Mouse (Mus musculus) stomach, embryonic 15.5 days (tissue): Measurements from ENCODE around the gene St6gal1. TPM values are rescaled to one million over a fixed set of nuclear protein-coding genes. Genes with fewer than 3 reads are reported as not detected.

Source experiments
- ATAC-seq: fragments of 200-750 bp; cut with Nextera tagmentation; 2 replicates; pipeline ENCODE4 v1.8.0; 2017; ENCODE audit warnings: low read depth, moderate number of reproducible peaks, moderate TSS enrichment; ENCODE audit not compliant: insufficient read depth, low FRiP score
- H3K27ac ChIP-seq: fragments of 300-500 bp; sonication (generic); 2 replicates; pipeline ENCODE4 v1.5.1; 2015; ENCODE audit warnings: mild to moderate bottlenecking, inconsistent platforms
- H3K27me3 ChIP-seq: fragments of 300-500 bp; sonication (generic); replicated peaks from 2 replicates; pipeline ENCODE4 v1.6.1; 2015; ENCODE audit warnings: inconsistent platforms
- H3K36me3 ChIP-seq: fragments of 300-500 bp; sonication (generic); 2 replicates; pipeline ENCODE4 v1.6.1; 2015; ENCODE audit warnings: inconsistent platforms
- H3K4me1 ChIP-seq: fragments of 300-500 bp; sonication (generic); 2 replicates; pipeline ENCODE4 v1.6.1; 2015; ENCODE audit warnings: inconsistent platforms
- H3K4me2 ChIP-seq: fragments of 300-500 bp; sonication (generic); 2 replicates; pipeline ENCODE4 v1.6.1; 2015; ENCODE audit warnings: mild to moderate bottlenecking, inconsistent platforms
- H3K4me3 ChIP-seq: fragments of 300-500 bp; sonication (generic); replicated peaks from 2 replicates; pipeline ENCODE4 v1.5.1; 2015; ENCODE audit warnings: inconsistent platforms
- H3K9ac ChIP-seq: fragments of 300-500 bp; sonication (generic); 2 replicates; pipeline ENCODE4 v1.6.1; 2015; ENCODE audit warnings: inconsistent platforms
- H3K9me3 ChIP-seq: fragments of 300-500 bp; sonication (generic); 2 replicates; pipeline ENCODE4 v1.6.1; 2016; ENCODE audit warnings: inconsistent platforms
- WGBS: fragments of 180-500 bp; shearing (Covaris S2); methylation state at CpG from one replicate; pipeline ENCODE4 v1.1.7; 2015; 5-methylcytosine and 5-hydroxymethylcytosine counted together
- polyA plus RNA-seq: library from polyadenylated mRNA; unstranded; fragments of >200 nt; fragmentation: Nextera tagmentation; extraction: Ambion mirVana; gene quantifications from 2 replicates; pipeline ENCODE4 v1.2.1, GENCODE M21; 2015

The St6gal1 gene
- polyA plus RNA-seq, 1 experiment from 2014 or later: 16.3 TPM

GRCm38 (mm10) chr16:23269984-23270912, 45.7 kb downstream of the St6gal1 start:
- Histone ChIP-seq H3K9me3 (no peaks in the 10 kb centered on the region), H3K4me1 (peaks cover 27% of the 10 kb centered on the region), H3K9ac (no peak overlapping the region), H3K4me3 (no peak overlapping the region), H3K27me3 (no peaks in the 10 kb centered on the region), H3K4me2 (no peak overlapping the region), H3K27ac (no peak overlapping the region), H3K36me3 (no peaks in the 10 kb centered on the region)
- whole genome bisulfite sequencing: 32% methylated on average over 10 of the region's 10 CpGs
- peak; percentile 37; the same call in 1 of the 2 replicates for ATAC-seq

GRCm38 (mm10) chr16:23270913-23271253, 46.3 kb downstream of the St6gal1 start:
- 0 out of 2 replicates have a peak, but pooled peaks have one; percentile 4 for ATAC-seq
- Histone ChIP-seq H3K9me3 (no peaks in the 10 kb centered on the region), H3K4me3 (no peak overlapping the region), H3K36me3 (no peaks in the 10 kb centered on the region), H3K4me2 (no peak overlapping the region), H3K27me3 (no peaks in the 10 kb centered on the region), H3K9ac (no peak overlapping the region), H3K27ac (no peak overlapping the region), H3K4me1 (peaks cover 25% of the 10 kb centered on the region)
- 11% methylated on average over 3 of the region's 3 CpGs for WGBS

GRCm38 (mm10) chr16:23271746-23272520, 47.4 kb downstream of the St6gal1 start:
- Histone ChIP-seq H3K27ac (peak overlapping the region; percentile 6; the same call in 1 of the 2 replicates), H3K9ac (no peak overlapping the region), H3K9me3 (no peaks in the 10 kb centered on the region), H3K27me3 (no peaks in the 10 kb centered on the region), H3K4me2 (no peak overlapping the region), H3K36me3 (no peaks in the 10 kb centered on the region), H3K4me3 (no peak overlapping the region), H3K4me1 (peaks cover 25% of the 10 kb centered on the region)
- 63% methylated on average over 14 of the region's 14 CpGs for WGBS
- no peak for ATAC-seq

- no peak for ATAC-seq
- Histone ChIP-seq H3K4me2 (no peak overlapping the region), H3K9ac (no peak overlapping the region), H3K9me3 (no peaks in the 10 kb centered on the region), H3K4me1 (peaks cover 25% of the 10 kb centered on the region), H3K27me3 (no peaks in the 10 kb centered on the region), H3K27ac (peak overlapping the region; percentile 6; the same call in 1 of the 2 replicates), H3K36me3 (no peaks in the 10 kb centered on the region), H3K4me3 (no peak overlapping the region)
- 66% methylated on average over 9 of the region's 9 CpGs for WGBS
Measured at GRCm38 (mm10) chr16:23272521-23273230, 48.1 kb downstream of the St6gal1 start.

GRCm38 (mm10) chr16:23274005-23274404, 49.5 kb downstream of the St6gal1 start:
- H3K4me1 ChIP-seq: peaks cover 25% of the 10 kb centered on the region
- H3K27me3 ChIP-seq: no peaks in the 10 kb centered on the region
- H3K9ac ChIP-seq: no peak overlapping the region
- no peak overlapping the region for H3K4me2 ChIP-seq
- H3K27ac ChIP-seq: no peak overlapping the region
- ATAC-seq: no peak
- no peak overlapping the region for H3K4me3 ChIP-seq
- 61% methylated on average over 6 of the region's 6 CpGs for WGBS
- H3K36me3 ChIP-seq: no peaks in the 10 kb centered on the region
- no peaks in the 10 kb centered on the region for H3K9me3 ChIP-seq

- no peaks in the 10 kb centered on the region for H3K27me3 ChIP-seq
- H3K9me3 ChIP-seq: no peaks in the 10 kb centered on the region
- 78% methylated on average over 7 of the region's 7 CpGs for WGBS
- no peak overlapping the region for H3K9ac ChIP-seq
- H3K4me3 ChIP-seq: no peak overlapping the region
- H3K36me3 ChIP-seq: no peaks in the 10 kb centered on the region
- peaks cover 20% of the 10 kb centered on the region for H3K4me1 ChIP-seq
- H3K27ac ChIP-seq: no peak overlapping the region
- H3K4me2 ChIP-seq: no peak overlapping the region
- ATAC-seq: no peak
Measured at GRCm38 (mm10) chr16:23274606-23275310, 50.2 kb downstream of the St6gal1 start.

- Histone ChIP-seq H3K4me3 (no peak overlapping the region), H3K27ac (no peak overlapping the region), H3K4me2 (no peak overlapping the region), H3K9ac (no peak overlapping the region), H3K36me3 (no peaks in the 10 kb centered on the region), H3K27me3 (no peaks in the 10 kb centered on the region), H3K4me1 (peaks cover 11% of the 10 kb centered on the region; the same call in 1 of the 2 replicates), H3K9me3 (no peaks in the 10 kb centered on the region)
- WGBS: 79% methylated on average over 2 of the region's 2 CpGs
- ATAC-seq: no peak
Measured at GRCm38 (mm10) chr16:23275661-23276060, 51.1 kb downstream of the St6gal1 start.

- WGBS: 59% methylated on average over 9 of the region's 9 CpGs
- no peak overlapping the region for H3K4me2 ChIP-seq
- H3K9ac ChIP-seq: no peak overlapping the region
- no peak overlapping the region for H3K4me3 ChIP-seq
- ATAC-seq: no peak
- H3K27ac ChIP-seq: no peak overlapping the region
- H3K9me3 ChIP-seq: no peaks in the 10 kb centered on the region
- no peaks in the 10 kb centered on the region for H3K4me1 ChIP-seq
- no peaks in the 10 kb centered on the region for H3K36me3 ChIP-seq
- H3K27me3 ChIP-seq: no peaks in the 10 kb centered on the region
Measured at GRCm38 (mm10) chr16:23279879-23280741, 55.6 kb downstream of the St6gal1 start.

GRCm38 (mm10) chr16:23280742-23281090, 56.2 kb downstream of the St6gal1 start:
- no peak for ATAC-seq
- Histone ChIP-seq H3K9ac (no peak overlapping the region), H3K27me3 (no peaks in the 10 kb centered on the region), H3K4me3 (no peak overlapping the region), H3K4me2 (no peak overlapping the region), H3K27ac (no peak overlapping the region), H3K4me1 (no peaks in the 10 kb centered on the region), H3K36me3 (no peaks in the 10 kb centered on the region), H3K9me3 (no peaks in the 10 kb centered on the region)
- 74% methylated on average over 4 of the region's 4 CpGs for WGBS

- WGBS: 85% methylated on average over 5 of the region's 5 CpGs
- no peaks in the 10 kb centered on the region for H3K36me3 ChIP-seq
- ATAC-seq: no peak
- no peaks in the 10 kb centered on the region for H3K27me3 ChIP-seq
- H3K9ac ChIP-seq: no peak overlapping the region
- no peak overlapping the region for H3K4me3 ChIP-seq
- H3K27ac ChIP-seq: no peak overlapping the region
- H3K4me2 ChIP-seq: no peak overlapping the region
- H3K4me1 ChIP-seq: no peaks in the 10 kb centered on the region
- no peaks in the 10 kb centered on the region for H3K9me3 ChIP-seq
Measured at GRCm38 (mm10) chr16:23282241-23282640, 57.7 kb downstream of the St6gal1 start.
